Mouse (Mus musculus) liver, embryonic 14.5 days (tissue): ENCODE measurements at regions not wholly inside any gene's neighbourhood (a gene's known extent, or its start where the extent isn't known, plus 50 kb on each side); places are given as distances from the start of the nearest gene placed in this dataset.

Source experiments
- CTCF ChIP-seq: IDR thresholded peaks from 2 replicates; pipeline ENCODE4 v1.5.1; 2016; ENCODE audit warnings: antibody characterized with exemption, low read depth, control low read depth
- EP300 ChIP-seq: IDR thresholded peaks from 2 replicates; pipeline ENCODE4 v1.6.1; 2016; ENCODE audit warnings: antibody characterized with exemption, low read depth

DNA sequence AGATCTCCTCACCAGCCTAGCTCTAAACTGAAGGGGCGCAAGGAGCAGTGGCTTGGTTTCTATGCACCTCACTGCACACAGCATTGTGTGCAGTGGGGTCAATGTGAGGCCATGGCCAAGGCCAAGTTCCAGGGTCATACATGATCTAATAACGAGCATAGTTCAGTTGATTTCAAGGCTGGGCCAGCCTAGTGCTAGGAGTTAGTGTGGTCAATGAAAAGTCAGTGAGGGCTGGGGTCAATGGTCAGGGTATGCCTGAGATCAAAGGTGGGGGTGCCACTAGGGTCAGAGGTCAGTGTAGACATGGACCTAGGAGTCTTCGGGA, 219.7 kb downstream of the Tpra1 start:
- TF ChIP-seq CTCF (no peak), EP300 (no peak)
